Mouse (Mus musculus) lung, embryonic 15.5 days (tissue): ENCODE results near the gene Gria2. TPM values are rescaled to one million over a fixed set of nuclear protein-coding genes. Genes with fewer than 3 reads are reported as not detected.

Source experiments
- ATAC-seq: fragments of 200-750 bp; cut with Nextera tagmentation; 2 replicates; pipeline ENCODE4 v1.8.0; 2017; ENCODE audit warnings: moderate number of reproducible peaks, borderline replicate concordance; ENCODE audit not compliant: low FRiP score, low TSS enrichment; ENCODE audit errors: extremely low read depth
- H3K27ac ChIP-seq: fragments of 300-500 bp; sonication (generic); 2 replicates; pipeline ENCODE4 v1.5.1; 2015; ENCODE audit warnings: moderate library complexity, mild to moderate bottlenecking, inconsistent platforms
- H3K27me3 ChIP-seq: fragments of 300-500 bp; sonication (generic); 2 replicates; pipeline ENCODE4 v1.6.1; 2015; ENCODE audit warnings: inconsistent platforms
- H3K36me3 ChIP-seq: fragments of 300-500 bp; sonication (generic); 2 replicates; pipeline ENCODE4 v1.6.1; 2015; ENCODE audit warnings: inconsistent platforms
- H3K4me1 ChIP-seq: fragments of 300-500 bp; sonication (generic); 2 replicates; pipeline ENCODE4 v1.6.1; 2015; ENCODE audit warnings: inconsistent platforms
- H3K4me2 ChIP-seq: fragments of 300-500 bp; sonication (generic); 2 replicates; pipeline ENCODE4 v1.6.1; 2015; ENCODE audit warnings: inconsistent platforms, mild to moderate bottlenecking, moderate library complexity
- H3K4me3 ChIP-seq: fragments of 300-500 bp; sonication (generic); 2 replicates; pipeline ENCODE4 v1.5.1; 2015; ENCODE audit warnings: mild to moderate bottlenecking, inconsistent platforms
- H3K9ac ChIP-seq: fragments of 300-500 bp; sonication (generic); 2 replicates; pipeline ENCODE4 v1.6.1; 2015; ENCODE audit warnings: inconsistent platforms
- H3K9me3 ChIP-seq: fragments of 300-500 bp; sonication (generic); 2 replicates; pipeline ENCODE4 v1.6.1; 2016; ENCODE audit warnings: inconsistent platforms
- WGBS: fragments of 180-500 bp; shearing (Covaris S2); methylation state at CpG from one replicate; pipeline ENCODE4 v1.1.7; 2015; 5-methylcytosine and 5-hydroxymethylcytosine counted together
- polyA plus RNA-seq: library from polyadenylated mRNA; unstranded; fragments of >200 nt; fragmentation: Nextera tagmentation; extraction: Ambion mirVana; gene quantifications from 2 replicates; pipeline ENCODE4 v1.2.1, GENCODE M21; 2015

The Gria2 gene
- polyA plus RNA-seq, 1 experiment from 2014 or later, result 0.46 TPM

DNA sequence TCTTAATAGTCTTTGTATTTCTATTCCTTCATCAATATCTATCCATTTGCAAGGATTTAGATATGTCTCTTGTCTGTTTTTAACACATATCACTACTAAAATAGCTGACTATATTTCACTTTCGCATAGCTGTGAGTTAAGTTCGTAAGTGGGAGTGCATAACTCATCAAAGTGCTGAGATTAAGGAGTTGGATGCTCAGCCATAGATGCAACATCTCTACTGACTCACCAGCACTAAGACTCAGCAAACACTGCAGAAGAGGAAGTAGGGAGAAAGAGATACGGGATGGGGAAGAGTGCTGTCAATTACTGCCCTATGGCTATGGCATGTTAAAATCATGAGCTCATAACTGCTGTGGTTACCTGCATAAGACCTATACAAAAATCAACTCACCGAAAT is 29.4 kb downstream of the Gria2 start:
- ATAC-seq, result no peak
- no peaks in the 10 kb centered on the region for H3K9me3 ChIP-seq
- no peaks in the 10 kb centered on the region for H3K4me1 ChIP-seq
- H3K27ac ChIP-seq, result no peak overlapping the region
- no peaks in the 10 kb centered on the region for H3K27me3 ChIP-seq
- 83% methylated on average over 4 of the region's 4 CpGs for WGBS
- no peaks in the 10 kb centered on the region for H3K36me3 ChIP-seq
- H3K4me2 ChIP-seq, result no peak overlapping the region
- no peak overlapping the region for H3K9ac ChIP-seq
- no peak overlapping the region for H3K4me3 ChIP-seq

DNA sequence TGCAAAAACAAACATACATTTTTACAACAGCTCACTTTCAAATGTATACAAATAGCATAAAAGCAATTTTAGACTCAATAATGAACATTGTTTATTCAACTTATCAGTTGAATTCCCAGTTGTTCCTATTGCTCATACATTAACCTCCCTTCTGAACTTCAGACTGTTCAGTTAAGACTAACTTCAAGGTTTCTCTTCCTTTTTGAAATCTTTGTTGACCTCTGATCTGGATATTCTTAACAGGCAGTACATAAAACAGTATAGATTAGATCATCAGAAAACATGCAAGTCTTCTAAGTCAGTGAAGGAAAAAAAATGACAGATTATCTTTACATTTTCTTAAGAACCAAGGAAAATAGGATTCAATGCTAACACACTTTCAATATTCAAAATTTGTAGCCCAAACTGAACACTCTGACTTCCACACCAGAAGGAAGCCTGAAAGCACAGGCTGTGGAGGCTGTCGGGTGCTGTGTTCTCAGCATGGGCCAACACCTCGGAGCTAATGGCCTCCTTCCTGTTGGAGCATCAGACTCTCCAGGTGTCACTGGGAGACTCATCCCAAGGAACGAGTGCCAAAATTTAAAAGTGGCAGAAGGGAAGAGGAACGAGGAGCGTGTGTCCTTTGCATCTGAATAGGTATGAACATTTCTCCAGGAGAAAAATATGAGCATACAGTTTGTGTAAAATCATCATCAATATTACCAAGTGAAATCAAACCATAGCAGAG is 33.0 kb downstream of the Gria2 start:
- H3K9me3 ChIP-seq, result no peaks in the 10 kb centered on the region
- 49% methylated on average over 5 of the region's 5 CpGs for WGBS
- H3K4me2 ChIP-seq, result no peak overlapping the region
- no peaks in the 10 kb centered on the region for H3K27me3 ChIP-seq
- ATAC-seq, result no peak
- no peaks in the 10 kb centered on the region for H3K4me1 ChIP-seq
- no peaks in the 10 kb centered on the region for H3K36me3 ChIP-seq
- no peak overlapping the region for H3K27ac ChIP-seq
- no peak overlapping the region for H3K4me3 ChIP-seq
- no peak overlapping the region for H3K9ac ChIP-seq

DNA sequence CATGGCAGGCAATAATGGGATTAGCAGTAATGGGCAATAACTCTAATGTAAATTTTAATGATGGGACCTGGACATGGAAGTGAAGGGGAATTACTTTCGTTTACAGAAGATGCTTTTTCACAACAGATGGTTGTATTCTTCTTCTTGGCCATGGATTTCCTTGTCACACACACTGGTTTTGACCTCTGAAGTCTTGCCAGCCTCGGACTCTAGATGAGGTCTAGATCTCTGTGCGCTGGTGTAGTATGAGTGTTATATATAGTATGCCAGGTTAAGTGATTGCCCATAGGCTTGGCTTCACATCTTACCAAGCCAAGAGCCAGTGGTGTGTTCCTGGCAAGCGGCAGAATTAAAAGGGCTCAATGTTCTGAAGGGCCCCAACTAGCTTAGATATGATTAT is 43.7 kb downstream of the Gria2 start:
- no peak for ATAC-seq
- no peak overlapping the region for H3K9ac ChIP-seq
- no peak overlapping the region for H3K4me2 ChIP-seq
- no peaks in the 10 kb centered on the region for H3K27me3 ChIP-seq
- no peak overlapping the region for H3K4me3 ChIP-seq
- H3K27ac ChIP-seq, result no peak overlapping the region
- WGBS, result 69% methylated on average over 4 of the region's 4 CpGs
- H3K9me3 ChIP-seq, result no peaks in the 10 kb centered on the region
- no peaks in the 10 kb centered on the region for H3K36me3 ChIP-seq
- no peaks in the 10 kb centered on the region for H3K4me1 ChIP-seq

DNA sequence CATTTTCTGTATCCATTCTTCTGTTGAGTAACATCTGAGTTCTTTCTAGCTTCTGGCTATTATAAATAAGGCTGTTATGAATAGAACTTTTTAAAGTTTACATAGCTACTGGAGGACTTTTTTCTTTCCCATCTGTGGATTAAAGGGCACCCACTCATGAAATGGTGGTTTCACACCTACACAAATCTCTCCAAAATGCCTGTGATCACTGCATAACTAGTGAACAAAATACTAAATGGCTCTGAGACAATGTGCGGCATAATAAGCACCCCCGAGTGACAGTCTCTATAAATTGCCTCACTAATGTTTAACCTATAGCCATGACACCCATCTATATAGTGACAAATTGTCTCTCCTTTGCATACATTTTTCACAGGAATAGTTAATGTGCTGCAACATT is 44.3 kb downstream of the Gria2 start:
- Histone ChIP-seq H3K27ac (no peak overlapping the region), H3K27me3 (no peaks in the 10 kb centered on the region), H3K4me2 (no peak overlapping the region), H3K9ac (no peak overlapping the region), H3K4me3 (no peak overlapping the region), H3K4me1 (no peaks in the 10 kb centered on the region), H3K36me3 (no peaks in the 10 kb centered on the region), H3K9me3 (no peaks in the 10 kb centered on the region)
- no peak for ATAC-seq
- 89% methylated on average over 2 of the region's 2 CpGs for WGBS

DNA sequence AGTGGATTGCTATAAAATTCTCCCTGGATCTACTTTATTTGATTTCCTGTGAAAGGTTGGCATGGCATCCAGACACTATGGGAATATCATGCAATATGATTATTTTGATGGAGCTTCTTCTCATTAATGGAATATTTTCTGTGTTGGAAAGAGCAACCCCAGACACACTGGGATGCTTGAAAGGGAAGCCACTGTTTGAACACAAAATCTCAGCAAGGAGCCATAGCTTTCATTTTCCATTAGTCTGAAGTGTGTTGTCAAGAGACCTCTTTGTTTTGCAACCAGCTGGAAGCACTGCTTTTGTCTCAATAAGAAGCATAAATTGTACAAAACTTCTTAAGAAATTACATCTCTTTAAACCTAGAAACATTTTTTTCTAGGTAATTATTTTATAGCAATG is 51.8 kb downstream of the Gria2 start:
- no peak for ATAC-seq
- H3K27ac ChIP-seq, result no peak overlapping the region
- H3K4me3 ChIP-seq, result no peak overlapping the region
- H3K4me2 ChIP-seq, result no peak overlapping the region
- H3K4me1 ChIP-seq, result no peaks in the 10 kb centered on the region
- H3K36me3 ChIP-seq, result no peaks in the 10 kb centered on the region
- H3K9ac ChIP-seq, result no peak overlapping the region
- H3K27me3 ChIP-seq, result no peaks in the 10 kb centered on the region
- H3K9me3 ChIP-seq, result no peaks in the 10 kb centered on the region

DNA sequence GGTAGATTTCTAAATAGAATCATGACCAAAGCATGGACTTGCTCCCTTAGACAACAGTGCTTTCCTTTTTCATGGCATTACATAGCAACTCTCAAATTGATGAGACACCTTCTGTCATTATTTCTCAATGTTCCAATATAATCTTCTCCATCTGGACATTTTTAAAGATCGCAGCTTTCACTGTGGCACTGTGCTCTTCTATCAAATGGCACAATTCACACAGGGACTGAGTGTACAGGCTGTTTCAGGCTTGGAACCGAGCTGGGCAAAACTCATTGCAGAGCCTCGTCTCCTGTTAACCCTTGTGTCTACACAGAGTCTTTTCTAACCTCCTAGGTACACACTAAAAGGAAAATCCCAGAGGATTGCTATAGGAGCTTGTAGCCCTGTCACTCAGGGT is 77.4 kb downstream of the Gria2 start:
- H3K4me3 ChIP-seq, result no peak overlapping the region
- H3K27me3 ChIP-seq, result no peaks in the 10 kb centered on the region
- H3K36me3 ChIP-seq, result no peaks in the 10 kb centered on the region
- no peak for ATAC-seq
- H3K9ac ChIP-seq, result no peak overlapping the region
- no peak overlapping the region for H3K27ac ChIP-seq
- no peak overlapping the region for H3K4me2 ChIP-seq
- H3K4me1 ChIP-seq, result no peaks in the 10 kb centered on the region
- WGBS, result 51% methylated on average over 3 of the region's 3 CpGs
- no peaks in the 10 kb centered on the region for H3K9me3 ChIP-seq

DNA sequence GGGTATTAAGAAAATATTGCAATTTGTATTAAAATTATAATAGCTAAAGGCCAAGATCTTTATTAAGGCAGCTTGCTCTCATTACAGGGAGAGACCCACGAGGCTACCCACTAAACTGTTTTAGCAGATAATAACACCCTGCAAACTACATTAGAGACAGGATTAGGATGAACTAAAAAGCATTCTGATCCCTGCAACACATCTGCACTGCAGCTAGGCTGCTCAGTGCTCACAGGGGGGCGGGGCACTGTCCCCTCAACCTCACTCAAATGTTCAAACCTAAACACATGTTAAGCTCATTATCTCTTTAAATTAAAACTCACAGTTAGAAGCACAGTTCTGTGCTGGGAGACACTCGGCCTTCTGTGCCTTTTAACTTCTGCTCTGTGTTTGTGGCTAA is 89.5 kb downstream of the Gria2 start:
- H3K9ac ChIP-seq, result no peak overlapping the region
- no peaks in the 10 kb centered on the region for H3K4me1 ChIP-seq
- no peak overlapping the region for H3K4me2 ChIP-seq
- 31% methylated on average over 3 of the region's 3 CpGs for WGBS
- H3K36me3 ChIP-seq, result no peaks in the 10 kb centered on the region
- H3K9me3 ChIP-seq, result no peaks in the 10 kb centered on the region
- no peak overlapping the region for H3K4me3 ChIP-seq
- H3K27me3 ChIP-seq, result no peaks in the 10 kb centered on the region
- ATAC-seq, result no peak
- no peak overlapping the region for H3K27ac ChIP-seq

DNA sequence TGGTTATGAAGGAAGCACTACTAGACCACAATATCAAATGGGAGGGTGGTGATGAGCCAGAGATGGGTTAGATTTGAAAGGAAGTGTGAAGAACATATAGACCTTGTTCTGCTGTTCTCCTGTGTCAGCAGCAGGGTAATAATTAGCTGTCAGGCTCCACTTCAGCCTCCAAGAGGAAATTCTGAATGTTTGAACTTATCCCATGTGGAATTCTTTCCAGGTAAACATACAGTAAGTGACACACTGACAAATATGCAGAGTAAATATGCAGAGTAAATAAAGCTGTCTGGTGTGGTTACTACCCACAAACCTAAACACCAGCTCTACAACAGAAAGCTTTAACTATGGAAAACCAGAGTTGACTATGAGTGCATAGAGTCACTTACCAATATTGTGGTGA is 93.6 kb downstream of the Gria2 start:
- H3K27me3 ChIP-seq, result no peaks in the 10 kb centered on the region
- H3K4me1 ChIP-seq, result no peaks in the 10 kb centered on the region
- no peak overlapping the region for H3K4me3 ChIP-seq
- H3K9ac ChIP-seq, result no peak overlapping the region
- H3K36me3 ChIP-seq, result no peaks in the 10 kb centered on the region
- H3K9me3 ChIP-seq, result no peaks in the 10 kb centered on the region
- H3K4me2 ChIP-seq, result no peak overlapping the region
- no peak for ATAC-seq
- no peak overlapping the region for H3K27ac ChIP-seq

DNA sequence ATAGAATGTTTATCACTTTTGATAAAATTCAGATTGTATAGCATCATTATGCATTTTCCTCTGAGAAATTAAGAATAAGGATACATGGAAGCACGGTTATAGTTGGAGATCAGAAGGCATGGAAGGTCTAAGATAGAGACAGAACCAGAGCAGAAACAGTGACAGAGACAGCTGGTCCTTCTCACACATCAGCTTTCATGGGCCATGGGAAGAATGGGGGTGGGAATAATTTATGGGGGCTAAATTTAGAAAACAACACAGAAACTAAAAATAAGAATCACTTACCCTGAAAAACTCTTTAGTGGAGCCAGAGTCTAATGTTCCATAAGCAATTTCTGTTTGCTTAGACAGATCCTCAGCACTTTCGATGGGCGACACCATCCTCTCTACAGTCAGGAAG is 100.5 kb downstream of the Gria2 start:
- Histone ChIP-seq H3K4me3 (no peak overlapping the region), H3K4me1 (no peaks in the 10 kb centered on the region), H3K27ac (no peak overlapping the region), H3K9ac (no peak overlapping the region), H3K9me3 (no peaks in the 10 kb centered on the region), H3K27me3 (no peaks in the 10 kb centered on the region), H3K4me2 (no peak overlapping the region), H3K36me3 (no peaks in the 10 kb centered on the region)
- 54% methylated on average over 3 of the region's 3 CpGs for WGBS
- ATAC-seq, result peak; percentile 76; the same call in 1 of the 2 replicates

DNA sequence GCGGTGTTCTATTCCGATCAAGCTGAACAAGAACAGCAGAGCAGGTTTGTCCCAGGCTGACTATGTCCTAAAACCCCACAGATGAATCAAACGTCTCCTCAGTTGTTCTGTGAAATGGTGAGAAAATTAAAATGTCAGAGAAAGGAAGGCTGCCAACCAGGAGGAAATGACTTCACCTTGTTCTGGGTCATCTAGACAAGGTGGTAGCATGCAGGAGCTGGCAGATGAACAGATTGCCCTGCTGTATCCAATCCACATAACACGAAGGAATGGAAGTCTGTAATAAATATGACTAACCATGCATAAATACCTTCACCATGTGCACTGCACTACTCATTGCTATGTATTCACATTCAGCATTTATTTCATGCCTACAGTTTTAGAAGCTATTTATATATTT is 105.1 kb downstream of the Gria2 start:
- no peaks in the 10 kb centered on the region for H3K9me3 ChIP-seq
- H3K27ac ChIP-seq, result no peak overlapping the region
- no peak for ATAC-seq
- 76% methylated on average over 4 of the region's 4 CpGs for WGBS
- H3K9ac ChIP-seq, result no peak overlapping the region
- no peak overlapping the region for H3K4me2 ChIP-seq
- H3K4me3 ChIP-seq, result no peak overlapping the region
- H3K27me3 ChIP-seq, result no peaks in the 10 kb centered on the region
- H3K4me1 ChIP-seq, result no peaks in the 10 kb centered on the region
- H3K36me3 ChIP-seq, result no peaks in the 10 kb centered on the region

DNA sequence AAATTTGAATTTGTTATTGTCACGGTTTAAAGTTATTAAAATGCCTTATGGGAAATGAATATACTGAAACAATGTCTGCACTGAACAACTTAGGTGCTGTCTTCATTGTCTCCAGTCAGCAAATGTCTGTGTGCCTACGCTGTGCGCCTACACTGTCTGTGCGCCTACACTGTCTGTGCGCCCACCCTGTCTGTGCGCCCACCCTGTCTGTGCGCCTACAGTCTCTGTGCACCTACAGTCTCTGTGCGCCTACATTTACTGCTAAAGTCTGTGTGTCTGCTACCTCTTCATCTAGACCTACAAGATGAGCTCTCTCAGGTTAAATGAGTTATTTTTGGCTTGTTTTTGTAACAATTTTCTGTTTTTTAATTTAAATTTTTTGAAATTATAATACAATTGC is 107.7 kb downstream of the Gria2 start:
- Histone ChIP-seq H3K9me3 (no peaks in the 10 kb centered on the region), H3K4me3 (no peak overlapping the region), H3K9ac (no peak overlapping the region), H3K27ac (no peak overlapping the region), H3K27me3 (no peaks in the 10 kb centered on the region), H3K4me1 (no peaks in the 10 kb centered on the region), H3K4me2 (no peak overlapping the region), H3K36me3 (no peaks in the 10 kb centered on the region)
- no peak for ATAC-seq
- 93% methylated on average over 8 of the region's 8 CpGs for WGBS

DNA sequence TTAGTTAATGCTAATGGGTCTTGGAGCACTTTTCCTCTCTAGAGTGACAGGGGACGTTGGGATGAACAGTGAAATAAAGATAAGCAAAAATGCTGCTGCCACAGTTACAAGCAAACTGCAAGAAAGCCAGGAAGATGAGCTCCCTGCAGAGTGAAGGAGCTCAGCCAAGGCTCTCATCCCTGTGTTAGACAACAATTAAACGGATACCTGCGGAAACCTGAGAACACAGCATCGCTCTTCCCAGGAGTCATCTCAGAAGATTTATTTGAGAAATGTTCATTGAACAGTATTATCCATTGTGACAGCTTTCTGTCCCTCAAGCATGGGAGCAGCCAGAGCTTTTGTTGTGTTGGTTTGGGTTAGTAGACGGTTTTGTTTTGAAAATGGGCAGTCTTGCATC is 137.5 kb downstream of the Gria2 start:
- Histone ChIP-seq H3K9ac (no peak overlapping the region), H3K27ac (no peak overlapping the region), H3K9me3 (no peaks in the 10 kb centered on the region), H3K4me3 (no peak overlapping the region), H3K36me3 (no peaks in the 10 kb centered on the region), H3K4me2 (no peak overlapping the region), H3K4me1 (no peaks in the 10 kb centered on the region), H3K27me3 (no peaks in the 10 kb centered on the region)
- ATAC-seq, result no peak
- 63% methylated on average over 5 of the region's 5 CpGs for WGBS

DNA sequence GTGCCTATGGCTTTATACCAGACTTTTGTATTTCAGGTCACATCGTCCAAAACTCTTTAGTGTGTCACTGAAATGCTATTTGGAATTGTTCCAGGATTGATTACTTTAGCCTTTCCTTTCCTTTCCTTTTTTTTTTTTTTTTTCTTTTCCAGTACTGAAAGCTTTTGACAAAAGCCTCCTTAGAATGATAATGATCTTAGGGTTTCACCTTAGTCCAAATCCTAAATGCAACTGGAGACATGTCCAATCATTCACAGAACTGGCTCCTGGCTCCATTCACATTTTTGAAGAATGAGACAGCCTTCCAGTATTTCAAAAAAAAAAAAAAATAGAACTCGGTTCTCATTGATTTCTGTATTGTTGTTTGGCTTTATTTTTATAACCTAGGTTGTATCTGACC is 139.3 kb downstream of the Gria2 start:
- H3K4me2 ChIP-seq, result no peak overlapping the region
- WGBS, result 46% methylated on average over 2 of the region's 2 CpGs
- no peaks in the 10 kb centered on the region for H3K36me3 ChIP-seq
- H3K4me1 ChIP-seq, result no peaks in the 10 kb centered on the region
- no peak overlapping the region for H3K4me3 ChIP-seq
- H3K9ac ChIP-seq, result no peak overlapping the region
- no peak for ATAC-seq
- H3K27me3 ChIP-seq, result no peaks in the 10 kb centered on the region
- H3K9me3 ChIP-seq, result no peaks in the 10 kb centered on the region
- H3K27ac ChIP-seq, result no peak overlapping the region
